Mouse (Mus musculus) left cerebral cortex, adult 6 months (tissue): Measurements from ENCODE around the gene Mplkip. TPM values are rescaled to one million over a fixed set of nuclear protein-coding genes. Genes with fewer than 3 reads are reported as not detected.

ENCODE experiments used
- long read RNA-seq, 2 experiments: library from polyadenylated mRNA; unstranded; transcript quantifications; one replicate each; pipeline ENCODE4 v2.0.0; 2019 to 2020
- polyA plus RNA-seq: library from polyadenylated mRNA; unstranded; fragments of <200 nt; fragmentation: Nextera tagmentation; gene quantifications from 2 replicates; pipeline ENCODE4 v1.2.3, GENCODE M21; 2021

Mplkip gene
- polyA plus RNA-seq, result 7.8 and 18.8 TPM in 2 replicates
- long read RNA-seq, experiment 1, full-length matches to known transcripts, result 32 of 32 reads
- long read RNA-seq, experiment 1, partial matches to known transcripts, result 0 of 32 reads
- long read RNA-seq, experiment 1, other reads (novel, unspliced or antisense), result 0 of 32 reads
- long read RNA-seq, experiment 2, full-length matches to known transcripts, result 11 of 11 reads
- long read RNA-seq, experiment 2, partial matches to known transcripts, result 0 of 11 reads
- long read RNA-seq, experiment 2, other reads (novel, unspliced or antisense), result 0 of 11 reads

DNA sequence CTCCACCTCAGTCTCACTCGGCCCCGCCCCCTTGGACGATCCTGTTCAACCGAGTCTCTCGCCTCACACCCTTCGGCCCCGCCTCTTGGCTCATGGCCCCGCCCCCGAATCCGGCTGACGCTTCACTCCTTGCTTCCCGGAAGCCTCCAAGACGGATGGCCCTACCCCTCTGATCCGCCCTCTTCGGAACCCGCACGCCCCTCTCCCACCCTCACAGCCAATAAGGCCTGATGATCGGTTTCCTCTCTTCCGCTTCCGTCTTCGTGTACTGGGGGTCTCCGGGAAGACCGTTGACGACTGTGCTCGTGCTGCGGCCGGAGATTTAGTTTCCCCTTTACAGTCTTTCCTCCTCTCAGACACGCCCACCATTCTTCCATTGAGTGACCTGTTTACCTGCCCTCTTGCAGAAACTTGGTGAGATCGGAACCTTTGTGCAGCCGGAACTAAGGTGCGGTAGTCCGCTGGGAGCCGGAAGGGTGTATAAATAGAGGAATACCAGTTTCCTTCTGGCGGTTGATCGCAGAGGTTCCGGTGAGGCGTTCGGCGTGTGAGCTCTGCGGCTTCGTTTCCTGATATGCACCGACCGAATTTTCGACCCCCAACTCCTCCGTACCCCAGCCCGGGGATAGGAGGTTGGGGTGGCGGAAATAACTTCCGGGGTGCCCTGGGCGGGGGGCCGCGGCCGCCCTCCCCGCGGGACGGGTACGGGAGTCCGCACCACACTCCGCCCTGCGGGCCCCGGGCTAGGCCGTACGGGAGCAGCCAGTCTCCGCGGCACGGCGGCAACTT lies at the start of gene Mplkip, which contains the start of gene Sugct:
Gene Mplkip, plus strand, starts transcription at position 282 of the 789 bp plus-strand sequence.
Gene Sugct, minus strand, starts transcription at position 643 of the 789 bp plus-strand sequence.

Other genes starting within 250 kb of the Mplkip start
- 6.0 and 7.8 TPM in 2 replicates for gene Sugct, start 361 bp downstream of the Mplkip start, polyA plus RNA-seq
- 8.0 and 10.7 TPM in 2 replicates for gene Cdk13, start 109.9 kb downstream of the Mplkip start, polyA plus RNA-seq
- 81.2 and 127 TPM in 2 replicates for gene Rala, start 249.0 kb downstream of the Mplkip start, polyA plus RNA-seq